Mouse (Mus musculus): Measurements from ENCODE around the gene Sctr.
A peak's percentile ranks its signal among the peaks of the same experiment; 100 is the strongest.

Gene Sctr

GRCm38 (mm10) chr1:120069120-120069519 lies 62.4 kb downstream of the Sctr start:
- no peak for DNase-seq (ENCODE audit: low read depth, low spot score)

- DNase-seq (ENCODE audit: low read depth, low spot score): no peak
Observed at GRCm38 (mm10) chr1:120070168-120070567, 63.5 kb downstream of the Sctr start.

GRCm38 (mm10) chr1:120071133-120071532 lies 64.4 kb downstream of the Sctr start:
- no peak for DNase-seq (ENCODE audit: low read depth, low spot score)

- no peak for DNase-seq (ENCODE audit: low read depth, low spot score)
Observed at GRCm38 (mm10) chr1:120072900-120073299, 66.2 kb downstream of the Sctr start.

- DNase-seq (ENCODE audit: low read depth, low spot score): peak; percentile 81
Observed at GRCm38 (mm10) chr1:120073519-120074306, 67.0 kb downstream of the Sctr start, which contains the start of gene Tmem37. Gene Tmem37, minus strand, starts transcription at chr1:120074074.

GRCm38 (mm10) chr1:120074307-120074702 lies 67.6 kb downstream of the Sctr start:
- DNase-seq (ENCODE audit: low read depth, low spot score): peak; percentile 89

GRCm38 (mm10) chr1:120074931-120075330 lies 68.2 kb downstream of the Sctr start:
- DNase-seq (ENCODE audit: low read depth, low spot score): no peak

GRCm38 (mm10) chr1:120075507-120075906 lies 68.8 kb downstream of the Sctr start:
- no peak for DNase-seq (ENCODE audit: low read depth, low spot score)

GRCm38 (mm10) chr1:120077746-120078410 lies 71.2 kb downstream of the Sctr start:
- peak; percentile 86 for DNase-seq (ENCODE audit: low read depth, low spot score)

GRCm38 (mm10) chr1:120080632-120081031 lies 73.9 kb downstream of the Sctr start:
- DNase-seq (ENCODE audit: low read depth, low spot score): no peak

- peak; percentile 86 for DNase-seq (ENCODE audit: low read depth, low spot score)
Observed at GRCm38 (mm10) chr1:120082957-120083585, 76.4 kb downstream of the Sctr start.

- peak; percentile 57 for DNase-seq (ENCODE audit: low read depth, low spot score)
Observed at GRCm38 (mm10) chr1:120083921-120084517, 77.3 kb downstream of the Sctr start.

- DNase-seq (ENCODE audit: low read depth, low spot score): peak; percentile 96
Observed at GRCm38 (mm10) chr1:120085696-120086095, 79.0 kb downstream of the Sctr start.

GRCm38 (mm10) chr1:120086644-120087043 lies 80.0 kb downstream of the Sctr start:
- DNase-seq (ENCODE audit: low read depth, low spot score): peak; percentile 85

- peak; percentile 84 for DNase-seq (ENCODE audit: low read depth, low spot score)
Observed at GRCm38 (mm10) chr1:120089180-120089579, 82.5 kb downstream of the Sctr start.

GRCm38 (mm10) chr1:120090880-120091570 lies 84.3 kb downstream of the Sctr start:
- DNase-seq (ENCODE audit: low read depth, low spot score): peak; percentile 34

GRCm38 (mm10) chr1:120093482-120094134 lies 86.9 kb downstream of the Sctr start:
- peak; percentile 86 for DNase-seq (ENCODE audit: low read depth, low spot score)

GRCm38 (mm10) chr1:120094920-120095319 lies 88.2 kb downstream of the Sctr start:
- DNase-seq (ENCODE audit: low read depth, low spot score): no peak

GRCm38 (mm10) chr1:120098327-120098726 lies 91.6 kb downstream of the Sctr start:
- peak; percentile 59 for DNase-seq (ENCODE audit: low read depth, low spot score)

- no peak for DNase-seq (ENCODE audit: low read depth, low spot score)
Observed at GRCm38 (mm10) chr1:120099483-120099882, 92.8 kb downstream of the Sctr start.
